Mouse (Mus musculus) layer of hippocampus, postnatal 14 days (tissue): ENCODE results near the gene Agr3. TPM values are rescaled to one million over a fixed set of nuclear protein-coding genes. Genes with fewer than 3 reads are reported as not detected.

Experiments
- DNase-seq, 2 experiments: peaks; one replicate each; pipeline ENCODE4 v3.0.0; 2021 to 2022; ENCODE audit warnings: low spot score in 2 of 2, mixed read lengths in 1 of 2
- long read RNA-seq, 2 experiments: library from polyadenylated mRNA; stranded (forward); transcript quantifications; one replicate each; pipeline ENCODE4 v2.0.0; 2021
- total RNA-seq, 2 experiments: library from RNA; stranded (reverse); gene quantifications; 2 replicates each; pipeline ENCODE4 v1.2.3; 2021

Gene Agr3
- not detected for total RNA-seq
- long read RNA-seq, experiment 1: 0 reads
- long read RNA-seq, experiment 2: 0 reads

DNA sequence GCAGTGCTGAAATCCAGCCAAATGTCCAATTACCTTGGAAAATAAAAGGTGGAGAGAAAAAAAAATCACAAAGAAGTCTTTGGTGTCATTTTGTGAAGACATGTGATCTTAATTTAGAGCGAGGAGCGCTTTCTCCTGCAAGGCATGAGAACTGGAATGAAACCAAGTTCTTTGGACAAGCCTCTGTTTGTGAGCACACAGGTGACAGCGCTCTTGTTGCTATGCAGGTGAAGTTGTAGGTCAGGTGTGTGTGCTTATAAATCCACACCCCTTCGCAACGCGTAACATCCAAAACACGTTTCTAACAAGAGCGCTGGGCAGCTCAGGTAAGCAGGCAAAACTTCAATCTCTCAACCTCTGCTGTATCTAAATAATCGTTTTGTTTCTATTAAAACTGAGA lies at the start of gene Agr3:
Agr3 (plus strand) TSS at position 219 of the 400 bp plus-strand sequence.
- DNase-seq: no peak

DNA sequence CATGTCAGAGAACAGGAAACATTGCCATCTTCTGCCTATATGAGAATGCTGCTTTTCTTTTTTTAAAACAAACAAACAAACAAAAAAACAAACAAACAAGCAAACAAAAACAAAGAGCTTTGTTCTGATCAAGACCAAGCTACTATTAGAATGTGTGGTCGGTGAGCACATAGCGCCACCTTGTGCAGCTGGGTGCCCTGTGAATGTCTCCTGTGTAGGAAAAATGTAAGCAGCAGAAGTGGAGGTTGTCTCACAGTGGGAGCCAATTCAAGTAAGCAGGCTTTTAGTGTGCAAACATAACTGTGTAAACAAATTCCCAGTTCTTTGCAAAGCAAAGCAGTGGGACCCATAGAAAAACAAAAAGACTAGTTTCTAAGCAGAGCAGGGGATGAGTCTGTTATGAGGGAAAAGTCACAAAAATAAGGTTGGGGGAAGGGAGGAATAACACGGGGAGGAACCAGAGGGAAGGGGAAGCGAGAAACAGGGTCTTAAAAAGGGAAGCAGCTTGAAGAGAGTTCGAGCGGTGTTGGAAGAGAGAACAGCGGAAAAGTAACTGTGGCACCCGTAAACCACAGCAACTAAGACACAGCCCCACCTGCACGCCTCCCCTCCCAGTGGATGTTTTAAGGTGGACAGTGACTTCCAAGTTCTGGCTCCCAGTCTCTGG lies 40.4 kb upstream of the Agr3 start:
- peak; percentile 11 to 52 for DNase-seq

DNA sequence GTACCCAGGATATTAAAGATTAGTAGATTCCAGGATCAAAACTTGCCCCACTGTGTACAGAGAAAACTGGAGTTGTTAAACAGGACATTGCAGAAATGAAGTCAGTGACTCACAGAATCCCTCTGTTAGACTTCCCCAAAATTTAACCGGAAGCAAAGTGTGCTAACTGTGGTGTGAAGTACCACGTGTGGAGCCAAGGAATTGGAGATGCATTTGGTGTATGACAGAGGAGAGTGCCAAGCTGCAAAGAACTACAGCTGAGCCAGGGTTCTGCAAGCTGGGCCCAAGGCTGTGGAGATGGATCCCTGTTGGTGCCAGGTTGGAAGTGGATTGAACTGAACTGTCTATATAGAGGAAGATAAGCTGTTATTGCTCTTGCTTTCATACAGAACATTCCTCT lies 36.0 kb upstream of the Agr3 start:
- DNase-seq: no peak

DNA sequence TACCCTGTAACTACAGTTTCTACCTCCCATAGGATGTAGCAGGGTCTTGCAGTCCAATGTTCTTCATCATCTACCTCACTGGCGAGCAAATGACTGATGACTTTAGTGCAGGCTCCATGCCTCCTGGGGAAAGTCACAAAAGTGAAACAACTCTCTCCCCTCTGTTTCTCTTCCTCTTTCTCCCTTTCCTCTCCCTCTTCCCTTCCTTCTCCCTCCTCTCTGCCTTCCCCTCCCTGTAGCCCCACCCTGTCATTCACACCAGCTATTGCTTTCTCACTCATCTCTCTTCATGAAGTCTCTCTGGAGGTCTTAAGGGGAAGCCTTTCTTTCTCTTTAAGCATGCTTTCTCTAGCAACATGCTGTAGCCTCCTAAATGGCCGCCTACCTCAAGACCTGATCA lies 34.7 kb upstream of the Agr3 start:
- no peak for DNase-seq

DNA sequence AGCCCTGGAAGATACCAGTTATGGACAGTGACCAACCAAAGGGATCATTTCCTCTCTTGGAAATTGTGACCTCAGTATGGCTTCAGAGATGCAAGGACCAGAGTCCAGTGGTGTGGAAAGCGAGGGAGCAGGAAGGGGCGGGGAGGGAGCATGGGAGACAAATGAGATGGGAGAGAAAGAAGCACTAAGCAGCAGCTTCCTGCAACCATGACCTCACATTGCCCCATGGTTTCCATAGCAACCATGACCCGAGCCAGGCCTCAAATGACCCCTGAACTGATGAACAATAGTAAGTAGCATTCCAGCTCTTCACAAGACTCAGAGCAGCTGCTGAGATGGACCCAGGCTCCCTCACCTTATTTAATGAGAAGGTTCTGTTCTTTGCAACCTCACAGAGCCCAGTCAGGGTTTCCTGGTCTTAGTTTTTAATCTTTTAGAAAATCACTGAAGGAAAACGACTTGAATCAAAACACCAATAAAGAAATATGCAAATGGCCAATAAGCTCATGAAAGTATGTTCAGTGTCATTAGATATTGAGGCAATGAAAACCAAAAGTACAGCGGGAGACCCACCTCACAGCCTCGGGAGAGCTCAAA lies 31.0 kb upstream of the Agr3 start:
- no peak for DNase-seq

DNA sequence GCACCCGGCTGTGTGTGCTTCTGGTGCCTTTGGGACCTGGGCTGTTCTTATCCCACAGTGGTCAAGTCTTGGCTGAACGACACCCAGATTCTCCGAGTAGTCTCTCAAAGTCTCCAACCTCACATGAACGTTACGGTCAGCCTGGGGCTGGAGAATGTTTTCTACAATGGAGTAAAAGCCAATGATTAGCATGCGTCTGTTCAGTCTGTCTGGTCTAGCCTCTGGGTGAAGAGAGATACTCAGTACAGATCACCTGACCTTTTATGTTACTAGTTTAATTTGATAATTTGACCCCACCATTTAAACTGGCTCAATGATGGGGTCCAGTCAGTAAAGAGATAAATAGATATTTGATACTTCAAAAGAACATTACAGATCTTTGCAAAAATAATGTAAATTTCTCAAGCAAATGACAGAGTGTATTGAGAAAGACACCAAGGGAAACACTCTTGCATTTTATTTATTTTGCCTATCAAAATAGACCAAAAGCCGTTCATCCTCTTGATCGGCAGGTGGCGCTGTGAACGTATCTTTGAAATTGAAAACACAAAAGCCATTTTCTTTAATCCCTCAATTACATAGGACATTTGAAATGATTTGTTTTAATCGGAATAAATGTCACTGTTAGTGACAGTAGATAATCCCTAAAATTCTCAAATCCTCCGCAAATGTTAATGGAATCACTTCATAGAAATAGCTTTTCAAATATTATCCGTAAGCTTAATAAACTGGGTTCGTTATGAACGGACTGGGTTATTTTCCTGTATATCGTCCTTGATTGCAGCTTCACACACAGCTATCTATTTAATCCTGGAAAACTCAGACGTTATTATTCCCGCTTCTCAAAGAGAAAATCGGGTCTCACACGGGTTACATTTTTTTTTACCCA lies 29.3 kb upstream of the Agr3 start:
- peak; percentile 57 to 83 for DNase-seq

DNA sequence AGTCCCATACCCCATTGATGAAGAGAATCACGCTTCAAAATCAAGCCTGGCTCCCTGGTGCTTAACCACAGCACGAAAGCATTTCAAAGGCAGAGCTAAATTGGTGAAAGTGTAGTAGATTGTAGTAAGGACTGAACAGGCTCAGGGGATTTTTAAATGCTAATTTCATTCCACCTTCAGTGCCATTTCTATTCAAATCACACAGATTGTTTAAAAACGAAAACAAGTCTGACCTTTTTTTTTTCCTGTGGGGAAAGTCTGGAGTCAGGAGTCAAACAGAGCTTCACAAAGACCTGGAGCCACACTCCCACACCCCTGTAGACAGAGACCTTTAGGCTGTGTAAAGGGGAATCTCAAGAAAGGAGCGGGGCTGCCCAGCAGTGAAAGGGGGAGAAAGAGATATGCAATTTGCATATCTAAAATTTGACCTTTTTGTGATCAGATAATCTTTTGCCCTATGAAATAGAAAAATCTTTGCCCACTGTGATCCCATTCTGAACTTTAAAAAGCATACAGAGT lies 28.6 kb upstream of the Agr3 start:
- no peak for DNase-seq

DNA sequence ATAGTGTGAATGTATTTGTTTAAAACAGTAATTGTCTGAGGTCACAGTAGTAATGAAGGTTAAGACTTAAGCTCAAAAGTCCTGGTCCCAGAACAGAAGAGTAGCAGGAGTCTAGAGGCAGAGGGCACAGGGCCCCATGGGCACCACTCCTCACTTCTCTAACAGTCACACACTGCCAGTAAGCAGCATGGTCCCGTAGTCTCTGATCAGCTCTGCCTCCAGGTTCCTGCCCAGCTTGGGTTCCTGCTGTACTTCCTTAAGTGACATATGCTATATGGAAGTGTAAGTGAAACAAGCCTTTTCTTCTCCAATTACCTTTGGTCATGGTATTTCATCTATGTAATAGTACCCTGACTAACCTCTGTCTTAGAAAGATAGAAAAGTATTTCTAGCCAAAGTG lies 14.8 kb upstream of the Agr3 start:
- no peak for DNase-seq

DNA sequence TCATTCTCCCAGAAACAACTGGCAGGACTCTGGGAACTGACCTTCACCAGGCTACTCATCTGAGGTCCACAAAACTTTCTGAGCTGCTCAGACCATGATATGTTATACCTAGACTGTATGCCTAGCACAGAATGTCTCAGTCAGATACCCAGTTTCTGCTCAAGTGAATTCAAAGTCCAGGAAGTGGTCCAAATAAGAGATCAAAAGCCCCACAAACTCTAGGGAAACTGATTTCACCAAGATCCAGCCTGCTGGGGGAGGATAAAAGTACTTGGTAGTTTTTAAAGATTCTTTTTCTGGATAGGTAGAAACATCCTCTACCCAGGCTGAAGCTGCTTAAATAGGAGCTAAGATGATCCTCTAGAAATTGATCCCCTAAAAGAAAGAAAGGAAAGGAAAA lies 9.6 kb upstream of the Agr3 start:
- no peak for DNase-seq

DNA sequence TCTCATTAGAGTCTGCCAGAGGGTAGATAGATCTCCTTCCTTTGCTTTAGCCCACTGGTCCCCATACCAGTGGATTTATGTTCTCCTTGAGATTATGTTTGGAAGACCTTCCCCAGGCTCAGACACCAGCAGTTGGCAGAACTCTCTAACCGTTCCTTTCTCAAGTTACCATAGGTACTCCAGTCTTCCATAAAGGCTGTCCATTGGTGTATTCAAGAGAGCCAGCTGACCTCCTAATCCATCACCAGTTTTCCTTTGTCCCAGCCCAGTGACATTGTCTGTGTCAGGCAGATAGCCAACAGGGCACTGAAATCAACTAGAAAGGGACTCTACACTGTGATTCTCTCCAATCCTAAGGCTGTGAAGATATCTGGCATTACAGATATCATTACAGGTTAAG lies 9.0 kb upstream of the Agr3 start:
- no peak for DNase-seq

DNA sequence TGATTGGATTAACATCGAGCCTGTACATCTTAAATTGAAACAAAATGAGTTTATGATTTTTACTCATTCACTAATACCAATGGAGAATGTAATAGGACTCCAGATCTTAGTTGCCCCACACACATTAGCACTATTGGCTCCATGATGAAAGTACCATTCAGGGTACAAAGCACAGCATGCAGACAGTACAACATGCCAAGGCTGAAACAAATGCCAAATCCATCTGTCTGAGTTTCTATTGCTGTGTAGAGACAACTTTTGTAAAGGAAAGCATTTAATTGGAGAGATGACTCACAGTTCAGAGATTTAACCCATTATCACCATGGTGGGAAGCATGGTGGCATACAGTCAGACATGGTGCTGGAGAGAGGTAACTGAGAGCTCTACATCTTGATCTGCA lies 7.4 kb upstream of the Agr3 start:
- peak; percentile 41 to 86 for DNase-seq

DNA sequence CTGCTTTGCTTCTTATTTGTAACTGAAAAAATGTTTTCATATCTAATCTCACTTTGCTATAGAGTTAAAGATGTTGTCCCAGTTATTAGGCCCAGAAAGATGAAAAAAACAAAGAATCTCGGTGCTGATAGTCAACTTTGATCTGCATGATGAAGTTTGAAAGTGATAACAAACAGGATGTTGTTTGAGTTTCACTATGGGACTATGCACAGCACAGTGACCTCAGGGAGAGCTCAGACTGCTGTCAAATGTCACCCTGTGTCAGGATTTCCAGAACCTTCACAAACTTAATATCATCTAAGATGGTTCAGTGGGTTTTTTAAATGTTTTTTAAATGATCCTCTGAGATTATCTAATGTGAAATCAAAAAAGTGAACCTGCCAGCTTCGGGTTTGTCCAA lies 2.4 kb downstream of the Agr3 start:
- no peak for DNase-seq

DNA sequence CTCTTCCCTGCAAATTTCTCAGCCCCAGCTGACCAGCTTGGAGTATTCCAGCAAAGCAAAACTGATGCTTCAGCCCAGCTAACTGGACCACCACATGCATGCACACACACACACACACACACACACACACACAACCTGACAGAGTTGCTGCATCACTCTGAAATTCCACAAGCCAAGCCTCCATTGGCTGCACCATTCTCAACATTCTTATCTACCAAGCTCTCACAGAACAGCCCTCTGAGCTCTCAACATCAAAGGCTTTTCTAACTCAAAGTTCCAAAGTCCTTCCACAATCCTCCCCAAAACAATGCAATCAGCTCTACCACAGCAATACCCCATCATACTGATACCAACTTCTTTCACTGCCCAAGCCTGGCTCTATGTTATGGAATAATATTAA lies 7.4 kb downstream of the Agr3 start:
- DNase-seq: no peak

DNA sequence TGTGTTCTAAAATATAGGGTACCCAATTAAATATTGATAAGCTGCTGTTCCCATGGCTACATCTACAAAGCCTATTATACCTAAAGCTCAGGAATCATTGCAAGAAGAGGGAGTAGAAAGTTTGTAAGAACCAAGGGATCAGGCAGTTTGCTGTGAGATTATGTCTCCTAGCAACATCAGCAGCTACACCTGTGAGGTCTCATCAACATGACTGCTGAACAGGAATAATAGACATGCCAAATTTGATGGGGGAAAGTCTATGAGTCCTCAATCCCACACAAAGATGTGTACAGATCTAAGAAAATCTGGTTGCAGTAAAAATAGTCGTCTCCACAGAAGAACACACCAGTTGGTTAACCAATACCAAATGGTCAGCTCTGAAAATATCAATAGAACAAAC lies 26.3 kb downstream of the Agr3 start:
- DNase-seq: peak in 1 of 2 experiments; percentile 36

DNA sequence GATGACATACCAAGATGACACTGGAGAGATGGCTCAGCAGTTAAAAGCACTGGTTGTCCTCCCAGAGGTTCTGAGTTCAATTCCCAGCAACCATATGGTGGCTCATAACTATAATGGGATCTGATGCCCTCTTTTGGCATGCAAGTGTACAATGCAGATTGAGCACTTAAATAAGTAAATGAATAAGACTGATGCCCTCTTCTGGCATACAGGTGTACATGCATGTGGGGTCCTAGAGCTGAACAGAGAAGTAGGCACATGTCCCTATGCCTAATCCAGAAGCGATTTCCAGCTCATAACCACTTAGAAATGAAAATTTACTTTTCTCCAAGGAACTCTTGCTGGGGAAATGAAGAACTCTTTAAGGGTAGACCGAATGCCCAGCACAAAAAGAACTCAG lies 31.8 kb downstream of the Agr3 start:
- peak in 1 of 2 experiments; percentile 3 for DNase-seq

DNA sequence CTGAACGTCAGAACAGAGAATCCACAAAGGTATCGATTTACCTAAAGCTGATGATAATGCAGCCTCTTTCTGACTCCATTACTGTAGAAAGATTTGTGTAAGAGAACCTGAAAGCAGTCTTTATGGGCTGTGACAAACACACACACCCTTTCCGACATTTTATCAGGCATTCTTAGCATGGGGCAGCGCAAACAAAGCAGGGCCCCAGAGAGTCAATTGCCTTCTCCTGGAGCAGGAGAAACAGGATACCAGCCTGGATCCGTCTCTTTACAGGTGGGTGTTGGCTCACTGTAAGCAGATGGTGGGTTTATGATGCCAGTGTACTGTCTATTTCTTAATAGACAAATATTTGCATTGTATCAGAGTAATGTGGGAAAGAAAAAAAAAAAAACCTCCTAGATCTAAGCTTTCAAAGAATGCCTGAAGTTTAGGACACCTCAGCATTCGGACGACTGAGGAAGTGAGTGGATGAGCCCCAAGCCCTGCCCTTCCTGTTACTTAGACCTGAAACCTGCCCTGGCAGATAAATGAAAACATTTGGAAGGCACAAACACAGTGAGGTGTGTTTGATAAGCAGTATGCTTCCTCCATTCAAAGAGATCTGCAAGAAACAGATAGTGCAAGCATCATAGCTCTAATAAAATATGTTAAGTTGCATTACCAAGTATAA lies 40.8 kb downstream of the Agr3 start:
- no peak for DNase-seq

DNA sequence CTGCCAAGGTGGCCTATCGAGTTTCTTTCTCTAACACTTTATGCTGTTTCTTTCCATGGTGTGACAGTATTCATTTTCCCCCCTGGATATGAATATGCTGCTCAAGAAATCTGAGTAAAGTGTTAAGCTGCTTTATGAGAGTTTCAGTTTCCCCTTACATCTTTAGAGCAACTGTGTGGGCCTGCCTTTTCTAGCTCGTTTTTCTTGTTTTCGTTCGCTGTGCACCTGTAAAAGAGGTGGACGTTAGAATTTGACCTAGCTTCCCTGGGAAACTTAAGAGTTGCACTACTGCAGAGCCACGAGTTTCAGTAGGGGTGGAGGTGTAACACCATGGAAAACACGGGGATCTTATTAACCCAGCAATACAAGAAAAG lies 41.3 kb downstream of the Agr3 start:
- no peak for DNase-seq

DNA sequence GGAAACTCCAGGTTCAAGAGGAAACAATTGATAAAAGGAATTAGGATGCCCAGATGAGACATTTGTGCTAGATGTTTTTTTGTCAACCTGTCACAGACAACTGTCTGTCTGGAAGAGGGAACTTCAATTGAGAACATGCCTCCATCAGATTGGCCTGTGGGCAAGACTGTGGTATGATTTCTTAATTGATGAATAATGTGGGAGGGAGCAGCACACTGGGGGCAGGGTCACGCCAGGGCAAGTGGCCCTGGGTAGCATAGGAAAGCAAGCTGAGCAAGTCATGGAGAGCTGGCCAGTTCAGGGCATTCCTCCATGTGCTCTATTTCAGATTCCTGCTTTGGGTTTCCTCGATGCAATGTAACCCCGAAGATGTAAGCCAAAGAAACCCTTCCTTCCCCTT lies 50.5 kb downstream of the Agr3 start:
- no peak for DNase-seq

DNA sequence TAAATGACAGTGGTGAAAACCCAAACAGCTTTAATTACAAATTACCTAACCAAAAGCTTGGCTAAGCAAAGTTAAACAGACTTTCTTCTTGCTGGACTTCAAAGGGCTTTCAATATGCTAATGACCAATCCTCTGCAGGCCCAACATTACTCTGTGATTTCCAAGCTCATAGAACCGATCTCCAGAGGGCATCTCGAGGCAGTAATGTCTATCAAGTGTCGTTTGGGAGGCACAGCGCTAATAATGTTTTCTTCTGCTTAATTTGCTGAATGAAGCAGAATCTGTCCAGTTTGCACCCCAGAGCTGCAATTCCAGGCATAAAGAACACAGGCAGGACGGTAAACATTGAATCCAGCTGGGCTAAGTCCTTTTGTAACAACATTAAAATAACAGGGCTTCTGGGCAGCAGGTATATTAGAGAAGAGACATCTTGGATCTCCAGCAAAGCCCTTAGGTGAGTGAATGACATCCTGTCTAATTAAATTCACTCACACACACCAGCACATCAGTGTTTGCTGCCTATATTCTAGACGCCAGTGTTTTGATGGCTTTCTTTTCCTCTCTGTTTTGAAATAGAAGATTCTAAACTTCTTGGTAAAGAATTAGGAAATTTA lies 52.3 kb downstream of the Agr3 start:
- no peak for DNase-seq

DNA sequence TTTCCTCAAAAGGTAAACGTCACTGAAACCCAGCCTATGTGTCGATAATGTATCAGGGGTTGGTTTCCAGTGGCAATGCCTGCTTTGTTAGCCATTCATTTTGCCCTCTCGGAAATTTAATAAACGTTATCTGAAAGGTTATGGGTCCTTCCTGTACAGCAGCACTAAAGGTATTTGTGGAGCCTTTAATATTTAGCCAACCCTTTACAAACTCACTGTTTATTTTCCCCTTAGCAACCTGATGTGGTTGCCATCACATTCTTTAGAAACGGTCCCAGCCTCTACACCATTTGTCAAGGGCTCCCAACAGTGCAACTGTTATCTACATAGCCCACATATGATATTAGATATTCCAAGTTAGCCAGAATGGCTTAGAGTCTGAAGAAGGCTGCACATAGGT lies 54.2 kb downstream of the Agr3 start:
- DNase-seq: no peak

DNA sequence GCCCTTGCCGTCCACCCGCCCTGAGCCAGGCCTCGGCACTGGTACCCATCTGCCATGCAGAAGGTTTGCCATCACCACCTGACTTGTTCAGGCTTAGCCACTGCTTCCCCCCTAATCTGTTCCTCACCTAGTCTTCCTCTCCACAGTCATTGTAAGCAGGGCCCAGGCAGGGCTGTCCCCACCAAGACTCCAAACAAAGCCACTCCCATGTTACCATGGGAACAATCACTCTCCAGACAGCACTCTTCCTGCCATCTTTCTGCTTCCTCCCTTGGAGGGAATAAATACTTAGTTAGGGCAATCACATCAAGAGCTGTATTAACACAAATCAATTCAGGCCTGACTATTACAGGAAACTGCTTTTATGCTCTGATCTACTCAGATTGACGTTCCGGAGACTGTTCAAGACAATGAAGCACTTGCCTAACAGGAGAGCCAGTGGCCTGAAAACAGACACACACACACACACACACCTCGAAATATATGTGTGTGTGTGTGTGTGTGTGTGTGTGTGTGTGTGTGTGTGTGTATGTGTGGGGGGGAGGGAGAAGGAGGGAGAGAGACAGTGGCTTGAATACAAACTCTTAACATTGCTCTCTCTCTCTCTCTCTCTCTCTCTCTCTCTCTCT lies 56.4 kb downstream of the Agr3 start:
- no peak for DNase-seq
